Mouse (Mus musculus) heart, embryonic 13.5 days (tissue): ENCODE measurements at regions not wholly inside any gene's neighbourhood (a gene's known extent, or its start where the extent isn't known, plus 50 kb on each side); places are given as distances from the start of the nearest gene placed in this dataset.
A peak's percentile ranks its signal among the peaks of the same experiment; 100 is the strongest.

Experiments
- ATAC-seq: fragments of 200-750 bp; cut with Nextera tagmentation; 2 replicates; pipeline ENCODE4 v1.8.0; 2017; ENCODE audit warnings: moderate TSS enrichment; ENCODE audit not compliant: insufficient number of reproducible peaks, low FRiP score, low TSS enrichment; ENCODE audit errors: extremely low read depth
- H3K27ac ChIP-seq: fragments of 300-500 bp; sonication (generic); replicated peaks from 2 replicates; pipeline ENCODE4 v1.5.1; 2015; ENCODE audit warnings: moderate library complexity, mild to moderate bottlenecking, inconsistent platforms
- H3K27me3 ChIP-seq: fragments of 300-500 bp; sonication (generic); replicated peaks from 2 replicates; pipeline ENCODE4 v1.6.1; 2015; ENCODE audit warnings: mild to moderate bottlenecking, inconsistent platforms
- H3K36me3 ChIP-seq: fragments of 300-500 bp; sonication (generic); 2 replicates; pipeline ENCODE4 v1.6.1; 2015; ENCODE audit warnings: mild to moderate bottlenecking, inconsistent platforms
- H3K4me1 ChIP-seq: fragments of 300-500 bp; sonication (generic); 2 replicates; pipeline ENCODE4 v1.6.1; 2015; ENCODE audit warnings: inconsistent platforms
- H3K4me2 ChIP-seq: fragments of 300-500 bp; sonication (generic); 2 replicates; pipeline ENCODE4 v1.6.1; 2015; ENCODE audit warnings: inconsistent platforms, mild to moderate bottlenecking, moderate library complexity
- H3K4me3 ChIP-seq: fragments of 300-500 bp; sonication (generic); 2 replicates; pipeline ENCODE4 v1.5.1; 2015; ENCODE audit warnings: moderate library complexity, mild to moderate bottlenecking, inconsistent platforms
- H3K9ac ChIP-seq: fragments of 300-500 bp; sonication (generic); 2 replicates; pipeline ENCODE4 v1.6.1; 2015; ENCODE audit warnings: inconsistent platforms, mild to moderate bottlenecking, moderate library complexity
- H3K9me3 ChIP-seq: fragments of 300-500 bp; sonication (generic); 2 replicates; pipeline ENCODE4 v1.6.1; 2016; ENCODE audit warnings: inconsistent platforms
- WGBS: fragments of 180-500 bp; shearing (Covaris S2); methylation state at CpG from one replicate; pipeline ENCODE4 v1.1.7; 2015; ENCODE audit warnings: mixed read lengths; 5-methylcytosine and 5-hydroxymethylcytosine counted together

GRCm38 (mm10) chr5:118946090-118946489 lies 385.6 kb downstream of the Med13l start:
- H3K27ac ChIP-seq = no peak overlapping the region
- no peak for ATAC-seq
- H3K9me3 ChIP-seq = no peaks in the 10 kb centered on the region
- peaks cover 17% of the 10 kb centered on the region for H3K27me3 ChIP-seq
- peak overlapping the region; percentile 48 for H3K4me2 ChIP-seq
- peak overlapping the region; percentile 13; the same call in 1 of the 2 replicates for H3K4me3 ChIP-seq
- 0 out of 2 replicates have a peak, but pooled peaks cover 5% of the 10 kb centered on the region for H3K4me1 ChIP-seq
- no peaks in the 10 kb centered on the region for H3K36me3 ChIP-seq
- 17% methylated on average over 8 of the region's 8 CpGs for WGBS
- no peak overlapping the region for H3K9ac ChIP-seq

GRCm38 (mm10) chr5:118946994-118947393 lies 386.5 kb downstream of the Med13l start:
- Histone ChIP-seq H3K36me3 (no peaks in the 10 kb centered on the region), H3K9ac (no peak overlapping the region), H3K4me2 (no peak overlapping the region), H3K9me3 (no peaks in the 10 kb centered on the region), H3K4me1 (0 out of 2 replicates have a peak, but pooled peaks cover 5% of the 10 kb centered on the region), H3K27me3 (peaks cover 17% of the 10 kb centered on the region), H3K27ac (no peak overlapping the region), H3K4me3 (no peak overlapping the region)
- 56% methylated on average over 2 of the region's 2 CpGs for WGBS
- no peak for ATAC-seq

GRCm38 (mm10) chr5:118948119-118948786 lies 387.8 kb downstream of the Med13l start:
- no peak overlapping the region for H3K9ac ChIP-seq
- WGBS = 83% methylated on average over 6 of the region's 6 CpGs
- no peak for ATAC-seq
- 0 out of 2 replicates have a peak, but pooled peaks cover 5% of the 10 kb centered on the region for H3K4me1 ChIP-seq
- no peaks in the 10 kb centered on the region for H3K36me3 ChIP-seq
- no peaks in the 10 kb centered on the region for H3K9me3 ChIP-seq
- no peak overlapping the region for H3K27ac ChIP-seq
- no peak overlapping the region for H3K4me3 ChIP-seq
- peaks cover 14% of the 10 kb centered on the region for H3K27me3 ChIP-seq
- H3K4me2 ChIP-seq = no peak overlapping the region

GRCm38 (mm10) chr5:118951067-118951466 lies 390.6 kb downstream of the Med13l start:
- Histone ChIP-seq H3K4me3 (no peak overlapping the region), H3K9ac (no peak overlapping the region), H3K27ac (no peak overlapping the region), H3K9me3 (0 out of 2 replicates have a peak, but pooled peaks cover 3% of the 10 kb centered on the region), H3K4me2 (no peak overlapping the region), H3K4me1 (0 out of 2 replicates have a peak, but pooled peaks cover 2% of the 10 kb centered on the region), H3K36me3 (no peaks in the 10 kb centered on the region), H3K27me3 (peaks cover 3% of the 10 kb centered on the region; the same call in 1 of the 2 replicates)
- WGBS = 66% methylated on average over 7 of the region's 7 CpGs
- no peak for ATAC-seq

- no peak overlapping the region for H3K9ac ChIP-seq
- H3K9me3 ChIP-seq = peaks cover 9% of the 10 kb centered on the region
- H3K27ac ChIP-seq = no peak overlapping the region
- H3K4me3 ChIP-seq = no peak overlapping the region
- no peak overlapping the region for H3K4me2 ChIP-seq
- 76% methylated on average over 21 of the region's 21 CpGs for WGBS
- no peaks in the 10 kb centered on the region for H3K36me3 ChIP-seq
- H3K27me3 ChIP-seq = peaks cover 6% of the 10 kb centered on the region; the same call in 1 of the 2 replicates
- no peak for ATAC-seq
- 0 out of 2 replicates have a peak, but pooled peaks cover 10% of the 10 kb centered on the region for H3K4me1 ChIP-seq
Observed at GRCm38 (mm10) chr5:118960521-118961001, 400.1 kb downstream of the Med13l start.

- no peak overlapping the region for H3K4me2 ChIP-seq
- peaks cover 9% of the 10 kb centered on the region for H3K9me3 ChIP-seq
- no peak for ATAC-seq
- H3K27me3 ChIP-seq = peaks cover 6% of the 10 kb centered on the region; the same call in 1 of the 2 replicates
- H3K27ac ChIP-seq = no peak overlapping the region
- H3K9ac ChIP-seq = no peak overlapping the region
- 0 out of 2 replicates have a peak, but pooled peaks cover 10% of the 10 kb centered on the region for H3K4me1 ChIP-seq
- H3K36me3 ChIP-seq = no peaks in the 10 kb centered on the region
- no peak overlapping the region for H3K4me3 ChIP-seq
- WGBS = 68% methylated on average over 11 of the region's 11 CpGs
Observed at GRCm38 (mm10) chr5:118961091-118961490, 400.6 kb downstream of the Med13l start.

- H3K9me3 ChIP-seq = peaks cover 9% of the 10 kb centered on the region
- no peak for ATAC-seq
- H3K27me3 ChIP-seq = peaks cover 6% of the 10 kb centered on the region; the same call in 1 of the 2 replicates
- no peak overlapping the region for H3K4me2 ChIP-seq
- WGBS = 85% methylated on average over 3 of the region's 3 CpGs
- H3K27ac ChIP-seq = no peak overlapping the region
- H3K4me3 ChIP-seq = no peak overlapping the region
- H3K4me1 ChIP-seq = 0 out of 2 replicates have a peak, but pooled peaks cover 10% of the 10 kb centered on the region
- H3K36me3 ChIP-seq = no peaks in the 10 kb centered on the region
- H3K9ac ChIP-seq = no peak overlapping the region
Observed at GRCm38 (mm10) chr5:118962152-118962551, 401.7 kb downstream of the Med13l start.

- no peaks in the 10 kb centered on the region for H3K36me3 ChIP-seq
- H3K9me3 ChIP-seq = peaks cover 9% of the 10 kb centered on the region
- ATAC-seq = no peak
- 53% methylated on average over 3 of the region's 3 CpGs for WGBS
- H3K27me3 ChIP-seq = peaks cover 6% of the 10 kb centered on the region; the same call in 1 of the 2 replicates
- H3K27ac ChIP-seq = no peak overlapping the region
- H3K4me1 ChIP-seq = 0 out of 2 replicates have a peak, but pooled peaks cover 10% of the 10 kb centered on the region
- no peak overlapping the region for H3K9ac ChIP-seq
- no peak overlapping the region for H3K4me3 ChIP-seq
- H3K4me2 ChIP-seq = no peak overlapping the region
Observed at GRCm38 (mm10) chr5:118963001-118963400, 402.5 kb downstream of the Med13l start.

- H3K27me3 ChIP-seq = peaks cover 6% of the 10 kb centered on the region; the same call in 1 of the 2 replicates
- H3K9ac ChIP-seq = no peak overlapping the region
- no peaks in the 10 kb centered on the region for H3K9me3 ChIP-seq
- H3K4me2 ChIP-seq = no peak overlapping the region
- no peaks in the 10 kb centered on the region for H3K36me3 ChIP-seq
- H3K4me3 ChIP-seq = no peak overlapping the region
- H3K27ac ChIP-seq = no peak overlapping the region
- no peak for ATAC-seq
- WGBS = 67% methylated on average over 6 of the region's 6 CpGs
- H3K4me1 ChIP-seq = no peaks in the 10 kb centered on the region
Observed at GRCm38 (mm10) chr5:118966901-118967300, 406.4 kb downstream of the Med13l start.

GRCm38 (mm10) chr5:118967718-118968117 lies 407.2 kb downstream of the Med13l start:
- Histone ChIP-seq H3K36me3 (no peaks in the 10 kb centered on the region), H3K27me3 (peaks cover 6% of the 10 kb centered on the region; the same call in 1 of the 2 replicates), H3K4me2 (no peak overlapping the region), H3K9ac (no peak overlapping the region), H3K27ac (no peak overlapping the region), H3K4me3 (no peak overlapping the region), H3K4me1 (no peaks in the 10 kb centered on the region), H3K9me3 (no peaks in the 10 kb centered on the region)
- WGBS = 57% methylated on average over 11 of the region's 11 CpGs
- no peak for ATAC-seq

GRCm38 (mm10) chr5:118975147-118975546 lies 414.7 kb downstream of the Med13l start:
- H3K4me1 ChIP-seq = no peaks in the 10 kb centered on the region
- no peak overlapping the region for H3K9ac ChIP-seq
- H3K36me3 ChIP-seq = no peaks in the 10 kb centered on the region
- WGBS = 76% methylated on average over 10 of the region's 10 CpGs
- H3K27ac ChIP-seq = no peak overlapping the region
- H3K27me3 ChIP-seq = 0 out of 2 replicates have a peak, but pooled peaks cover under 1% of the 10 kb centered on the region
- no peak for ATAC-seq
- no peak overlapping the region for H3K4me2 ChIP-seq
- H3K9me3 ChIP-seq = no peaks in the 10 kb centered on the region
- H3K4me3 ChIP-seq = no peak overlapping the region
